Mouse (Mus musculus) limb, embryonic 13.5 days (tissue): ENCODE measurements around the gene Vmn2r43. TPM values are rescaled to one million over a fixed set of nuclear protein-coding genes. Genes with fewer than 3 reads are reported as not detected.
"Not testable (repeated sequence)": the region's sequence is repeated elsewhere in the genome, so short reads cannot be mapped to it uniquely, and the experiment has no call there.

Experiments
- ATAC-seq: fragments of 200-750 bp; cut with Nextera tagmentation; 2 replicates; pipeline ENCODE4 v1.8.0; 2017; ENCODE audit warnings: low read depth, moderate number of reproducible peaks, moderate TSS enrichment; ENCODE audit not compliant: low FRiP score
- H3K27ac ChIP-seq: fragments of 300-500 bp; sonication (generic); 2 replicates; pipeline ENCODE4 v1.5.1; 2015; ENCODE audit warnings: inconsistent platforms, mild to moderate bottlenecking, moderate library complexity
- H3K27me3 ChIP-seq: fragments of 300-500 bp; sonication (generic); 2 replicates; pipeline ENCODE4 v1.6.1; 2015; ENCODE audit warnings: mild to moderate bottlenecking, inconsistent platforms
- H3K36me3 ChIP-seq: fragments of 300-500 bp; sonication (generic); 2 replicates; pipeline ENCODE4 v1.6.1; 2015; ENCODE audit warnings: inconsistent platforms, mild to moderate bottlenecking, moderate library complexity
- H3K4me1 ChIP-seq: fragments of 300-500 bp; sonication (generic); 2 replicates; pipeline ENCODE4 v1.6.1; 2015; ENCODE audit warnings: inconsistent platforms
- H3K4me2 ChIP-seq: fragments of 300-500 bp; sonication (generic); replicated peaks from 2 replicates; pipeline ENCODE4 v1.6.1; 2015; ENCODE audit warnings: inconsistent platforms, mild to moderate bottlenecking, moderate library complexity
- H3K4me3 ChIP-seq: fragments of 300-500 bp; sonication (generic); 2 replicates; pipeline ENCODE4 v1.5.1; 2015; ENCODE audit warnings: moderate library complexity, mild to moderate bottlenecking, inconsistent platforms
- H3K9ac ChIP-seq: fragments of 300-500 bp; sonication (generic); 2 replicates; pipeline ENCODE4 v1.6.1; 2015; ENCODE audit warnings: mild to moderate bottlenecking, inconsistent platforms
- H3K9me3 ChIP-seq: fragments of 300-500 bp; sonication (generic); 2 replicates; pipeline ENCODE4 v1.6.1; 2016; ENCODE audit warnings: inconsistent platforms
- WGBS: fragments of 180-500 bp; shearing (Covaris S2); methylation state at CpG from one replicate; pipeline ENCODE4 v1.1.7; 2015; 5-methylcytosine and 5-hydroxymethylcytosine counted together
- polyA plus RNA-seq: library from polyadenylated mRNA; unstranded; fragments of >200 nt; fragmentation: Nextera tagmentation; extraction: Ambion mirVana; gene quantifications from 2 replicates; pipeline ENCODE4 v1.2.1, GENCODE M21; 2015

Gene Vmn2r43
- polyA plus RNA-seq, result not detected in 2 replicates

GRCm38 (mm10) chr7:8260499-8260898 lies at the start of gene Vmn2r43:
Gene Vmn2r43, minus strand, starts transcription at chr7:8260599.
- H3K4me2 ChIP-seq, ATAC-seq, H3K4me3 ChIP-seq, H3K9me3 ChIP-seq, H3K36me3 ChIP-seq, H3K27me3 ChIP-seq, H3K9ac ChIP-seq, H3K27ac ChIP-seq, H3K4me1 ChIP-seq: not testable (repeated sequence)
- WGBS, result no CpG with 5 or more reads among the region's 1 CpGs

- not testable (repeated sequence) for H3K9me3 ChIP-seq, H3K4me2 ChIP-seq, H3K4me1 ChIP-seq, H3K27ac ChIP-seq, H3K36me3 ChIP-seq, H3K4me3 ChIP-seq, H3K9ac ChIP-seq, H3K27me3 ChIP-seq, ATAC-seq
- no CpG with 5 or more reads among the region's 2 CpGs for WGBS
These were observed 60.2 kb downstream of the Vmn2r43 start, which contains the start of gene Vmn2r42 for GRCm38 (mm10) chr7:8200220-8200619. Gene Vmn2r42, minus strand, starts transcription at chr7:8200320.

Other genes with a start within 250 kb of the Vmn2r43 start
- gene Vmn2r41, start 98.9 kb downstream of the Vmn2r43 start, polyA plus RNA-seq, result not detected in 2 replicates
- gene Vmn2r42, start 60.3 kb downstream of the Vmn2r43 start, polyA plus RNA-seq, result not detected in 2 replicates
- gene Vmn2r44, start 122.7 kb upstream of the Vmn2r43 start, polyA plus RNA-seq, result not detected in 2 replicates
- gene Vmn2r45, start 228.5 kb upstream of the Vmn2r43 start, polyA plus RNA-seq, result not detected in 2 replicates